Mouse (Mus musculus): ENCODE data around the gene Fam57b. TPM values are rescaled to one million over a fixed set of nuclear protein-coding genes. Genes with fewer than 3 reads are reported as not detected.

Gene Fam57b
- total and polyA plus RNA-seq, 3 experiments = 0.30 TPM; not detected in 2

DNA sequence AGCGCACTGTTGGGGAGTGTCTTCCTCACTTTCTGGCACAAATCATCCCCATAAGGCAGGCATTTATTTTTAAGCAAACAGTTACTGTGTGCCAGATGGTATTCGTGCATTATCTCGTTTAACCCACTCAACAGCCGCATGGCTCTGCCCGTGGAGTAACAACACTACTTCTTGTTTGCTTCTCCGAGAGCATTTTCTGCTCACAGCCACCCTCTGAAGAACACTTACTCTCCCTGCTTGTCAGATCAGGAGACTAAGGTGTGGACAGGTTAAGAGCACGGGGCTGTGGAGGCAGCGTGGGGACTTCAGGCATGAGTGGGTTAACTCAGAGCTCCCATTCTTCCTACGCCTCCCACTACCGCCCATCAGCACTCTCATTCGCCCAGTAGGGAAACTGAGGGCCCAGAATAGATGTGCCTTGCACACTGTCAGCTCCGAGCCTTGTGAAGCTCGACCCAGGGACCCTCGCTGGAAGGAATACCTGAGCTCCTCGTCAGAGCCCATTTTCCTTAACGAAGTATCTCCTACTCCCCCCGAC lies 34.9 kb upstream of the Fam57b start:
- H3K36me3 ChIP-seq (replicated peaks in 1 of 2; ENCODE audit: control insufficient read depth in 1 of 2, insufficient read depth in 1 of 2, low read length in 1 of 2) = peaks cover 31 to 57% of the 10 kb centered on the region in 2 experiments

GRCm38 (mm10) chr7:126765540-126765939 lies 31.9 kb upstream of the Fam57b start:
- no peak for TF ChIP-seq PAX5 (IDR thresholded peaks at IDR 0.05; ENCODE audit: low read length)
- no peak for TF ChIP-seq TCF12 (IDR thresholded peaks at IDR 0.05; ENCODE audit: low read depth, low read length)
- no peak for TF ChIP-seq BHLHE40 (IDR thresholded peaks at IDR 0.05; ENCODE audit: low read depth, low read length)
- no peak for TF ChIP-seq NRF1 (IDR thresholded peaks at IDR 0.05; ENCODE audit: low read depth, low read length)
- TF ChIP-seq HCFC1 (IDR thresholded peaks at IDR 0.05; ENCODE audit: low read depth, low read length) = no peak
- no peak for TF ChIP-seq MXI1 (IDR thresholded peaks at IDR 0.05; ENCODE audit: low read depth, low read length)
- no peak for TF ChIP-seq IRF4 (IDR thresholded peaks at IDR 0.05; ENCODE audit: low read depth, low read length)
- no peak for TF ChIP-seq GABPA (IDR thresholded peaks at IDR 0.05; ENCODE audit: insufficient replicate concordance, low read depth, low read length)
- dilution Hi-C loops (cut with MboI; ENCODE audit: extremely low pct_ligation_motif_present, extremely low pct_unique_long_range_greater_than_20kb, low sequenced_read_pairs) = no loop called here
- peaks cover 33 to 83% of the 10 kb centered on the region in 2 experiments for H3K36me3 ChIP-seq (replicated peaks in 1 of 2; ENCODE audit: control insufficient read depth in 1 of 2, insufficient read depth in 1 of 2, low read length in 1 of 2)

More for the DNA sequence above, 34.9 kb upstream of the Fam57b start:
- Histone ChIP-seq H3K4me1 (ENCODE audit: control insufficient read depth in 1 of 2, insufficient read depth in 2 of 2) (peaks cover 8 to 44% of the 10 kb centered on the region in 2 experiments), H3K4me2 (ENCODE audit: insufficient read depth, low read depth, poor library complexity, severe bottlenecking) (no peak overlapping the region), H3K27me3 (replicated peaks) (no peaks in the 10 kb centered on the region), H3K27ac (ENCODE audit: insufficient read depth, low read depth) (no peak overlapping the region), H3K9ac (ENCODE audit: insufficient read depth, low read depth) (no peak overlapping the region), H3K79me2 (replicated peaks; ENCODE audit: control insufficient read depth, extremely low read depth, insufficient read depth, poor library complexity, severe bottlenecking) (no peaks in the 10 kb centered on the region), H3K4me3 (replicated peaks in 1 of 3; ENCODE audit: low read depth in 2 of 3, low read length in 2 of 3, poor library complexity in 1 of 3) (no peak overlapping the region), H3K9me3 (replicated peaks; ENCODE audit: low read length) (no peaks in the 10 kb centered on the region)
- no peak for TF ChIP-seq ZMIZ1 (IDR thresholded peaks at IDR 0.05; ENCODE audit: low read depth, low read length)
- TF ChIP-seq ZKSCAN1 (IDR thresholded peaks at IDR 0.05; ENCODE audit: borderline replicate concordance, low read depth, low read length) = no peak
- TF ChIP-seq RCOR1 (conservative IDR thresholded peaks at IDR 0.05; ENCODE audit: low read depth, low read length) = no peak
- TF ChIP-seq NRF1 (IDR thresholded peaks at IDR 0.05; ENCODE audit: low read depth, low read length) = no peak
- TF ChIP-seq ETS1 (conservative IDR thresholded peaks at IDR 0.05; ENCODE audit: low read depth, low read length) = no peak
- TF ChIP-seq JUND (conservative IDR thresholded peaks at IDR 0.05; ENCODE audit: low read depth, low read length) = no peak
- no peak for TF ChIP-seq ELF1 (IDR thresholded peaks at IDR 0.05; ENCODE audit: low read depth, low read length)
- no peak for TF ChIP-seq POLR2A (IDR thresholded peaks at IDR 0.05; ENCODE audit: low read depth, low read length)
- TF ChIP-seq BHLHE40 (IDR thresholded peaks at IDR 0.05; ENCODE audit: low read depth, low read length) = no peak
- no peak for TF ChIP-seq ZC3H11A (IDR thresholded peaks at IDR 0.05; ENCODE audit: low read depth, low read length)
- TF ChIP-seq JUN (IDR thresholded peaks at IDR 0.05; ENCODE audit: insufficient read depth, low read depth, low read length) = no peak
- no peak for TF ChIP-seq GABPA (IDR thresholded peaks at IDR 0.05; ENCODE audit: insufficient replicate concordance, low read depth, low read length)
- TF ChIP-seq E2F4 (IDR thresholded peaks at IDR 0.05; ENCODE audit: insufficient replicate concordance, low read depth, low read length) = no peak
- no peak for TF ChIP-seq PAX5 (IDR thresholded peaks at IDR 0.05; ENCODE audit: low read length)
- dilution Hi-C loops (cut with MboI; ENCODE audit: extremely low pct_ligation_motif_present, extremely low pct_unique_long_range_greater_than_20kb, low sequenced_read_pairs) (no loop called here), in situ Hi-C loops (cut with MboI; ENCODE audit: low pct_ligation_motif_present, low pct_unique_long_range_greater_than_20kb, low sequenced_read_pairs) (no loop called here)
- no peak for DNase-seq (ENCODE audit: extremely low read depth)

More at GRCm38 (mm10) chr7:126765540-126765939, 31.9 kb upstream of the Fam57b start:
- no peak for DNase-seq (ENCODE audit: extremely low read depth)
- Histone ChIP-seq H3K9ac (ENCODE audit: insufficient read depth, low read depth) (no peak overlapping the region), H3K4me3 (replicated peaks in 1 of 3; ENCODE audit: low read depth in 2 of 3, low read length in 2 of 3, poor library complexity in 1 of 3) (no peak overlapping the region), H3K9me3 (replicated peaks; ENCODE audit: low read length) (no peaks in the 10 kb centered on the region), H3K4me1 (ENCODE audit: control insufficient read depth in 1 of 2, insufficient read depth in 2 of 2) (peaks cover 4 to 27% of the 10 kb centered on the region in 2 experiments), H3K27ac (ENCODE audit: insufficient read depth, low read depth) (no peak overlapping the region), H3K27me3 (replicated peaks) (no peaks in the 10 kb centered on the region), H3K79me2 (replicated peaks; ENCODE audit: control insufficient read depth, extremely low read depth, insufficient read depth, poor library complexity, severe bottlenecking) (no peaks in the 10 kb centered on the region), H3K4me2 (ENCODE audit: insufficient read depth, low read depth, poor library complexity, severe bottlenecking) (no peak overlapping the region)
- in situ Hi-C loops (cut with MboI; ENCODE audit: low pct_ligation_motif_present, low pct_unique_long_range_greater_than_20kb, low sequenced_read_pairs) = no loop called here
